Mouse (Mus musculus): ENCODE data around the gene Gm10638.

Gene Gm10638

DNA sequence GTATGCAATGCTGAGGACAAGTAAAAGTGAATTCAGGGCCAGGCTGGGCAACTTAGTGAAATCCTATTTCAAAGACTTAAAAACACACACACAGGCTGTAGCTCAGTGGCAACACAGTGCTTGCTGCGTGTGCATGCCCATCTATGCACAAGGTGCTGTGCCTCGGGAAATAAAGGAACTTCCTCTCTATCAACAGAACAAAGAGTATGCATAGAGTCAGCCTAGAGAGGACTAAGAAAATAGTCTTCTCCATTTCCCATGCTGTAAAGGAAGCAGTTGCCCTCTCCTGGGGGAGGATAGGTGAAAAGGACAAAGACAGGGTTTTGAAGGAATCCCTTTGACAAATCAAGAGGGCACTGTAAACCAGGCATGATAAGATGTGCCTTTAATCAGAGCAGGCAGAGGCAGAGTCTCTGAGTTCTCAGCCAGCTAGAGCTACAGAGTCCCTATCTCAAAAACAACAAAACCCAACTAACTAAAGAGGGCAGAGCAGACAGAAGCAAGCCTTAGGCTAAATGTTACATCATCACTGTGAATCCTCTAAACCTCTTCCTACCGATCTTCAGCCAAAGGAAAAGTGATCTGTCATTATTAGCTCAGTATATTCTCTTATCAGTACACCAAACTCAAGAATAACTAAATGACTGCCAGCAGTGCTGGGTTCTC is 9.9 kb upstream of the Gm10638 start:
- DNase-seq (ENCODE audit: extremely low spot score, low spot score): no peak

DNA sequence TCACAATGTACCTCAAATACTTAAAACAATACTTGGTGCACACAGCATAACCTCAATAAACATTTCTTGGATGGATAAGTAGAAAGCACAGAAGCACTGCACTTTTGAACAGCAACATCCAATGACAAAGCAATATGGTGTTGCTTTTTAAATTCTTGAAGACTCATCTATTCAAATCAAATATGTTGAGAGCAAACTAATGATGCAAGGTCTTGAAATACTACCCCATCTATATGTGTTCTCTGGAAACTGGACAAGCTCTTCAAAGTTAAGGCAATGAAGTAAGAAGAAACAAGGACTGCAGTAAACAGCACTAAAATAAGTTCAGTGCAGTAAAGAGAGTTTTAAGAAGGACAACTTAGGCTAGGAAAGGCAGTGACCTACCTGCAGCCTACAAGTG is 4.6 kb upstream of the Gm10638 start:
- DNase-seq (ENCODE audit: extremely low spot score, low spot score): no peak

GRCm38 (mm10) chr8:86741627-86742026 is 3.9 kb upstream of the Gm10638 start:
- DNase-seq (ENCODE audit: extremely low spot score, low spot score): no peak

DNA sequence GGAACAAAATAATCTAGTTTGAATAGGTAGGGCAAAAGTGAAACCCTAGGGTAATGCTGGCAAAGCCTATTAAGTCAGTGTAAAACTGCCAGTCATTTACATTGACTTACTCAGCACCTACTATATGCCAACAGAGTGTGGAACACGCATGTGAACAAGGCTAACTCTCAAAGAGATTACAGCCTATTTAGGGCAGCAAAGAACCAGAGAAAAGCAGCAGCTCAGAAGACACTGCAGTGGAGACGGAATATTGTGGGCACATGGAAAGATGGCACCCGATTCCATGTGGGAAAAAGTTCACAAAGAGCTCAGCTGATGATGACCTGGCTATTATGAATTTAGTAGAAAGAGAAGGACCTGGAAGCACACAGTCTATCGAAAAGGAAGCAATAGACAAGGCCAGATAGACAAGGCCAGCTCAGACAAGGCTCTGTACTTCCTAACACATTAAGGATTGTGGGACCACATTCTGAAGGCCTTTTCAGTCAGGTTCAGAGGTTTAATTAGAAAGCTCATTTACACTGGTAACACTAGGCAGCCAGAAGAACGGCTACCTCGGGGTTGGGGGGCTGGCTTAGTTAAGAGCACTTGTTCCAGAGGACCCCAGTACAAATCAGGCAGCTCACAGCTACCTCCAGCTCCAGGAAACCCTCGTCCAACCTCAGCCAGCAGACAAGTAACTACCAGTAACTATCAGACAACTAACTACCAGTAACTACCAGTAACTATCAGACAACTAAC is 2.7 kb upstream of the Gm10638 start:
- no peak for DNase-seq (ENCODE audit: extremely low spot score, low spot score)

DNA sequence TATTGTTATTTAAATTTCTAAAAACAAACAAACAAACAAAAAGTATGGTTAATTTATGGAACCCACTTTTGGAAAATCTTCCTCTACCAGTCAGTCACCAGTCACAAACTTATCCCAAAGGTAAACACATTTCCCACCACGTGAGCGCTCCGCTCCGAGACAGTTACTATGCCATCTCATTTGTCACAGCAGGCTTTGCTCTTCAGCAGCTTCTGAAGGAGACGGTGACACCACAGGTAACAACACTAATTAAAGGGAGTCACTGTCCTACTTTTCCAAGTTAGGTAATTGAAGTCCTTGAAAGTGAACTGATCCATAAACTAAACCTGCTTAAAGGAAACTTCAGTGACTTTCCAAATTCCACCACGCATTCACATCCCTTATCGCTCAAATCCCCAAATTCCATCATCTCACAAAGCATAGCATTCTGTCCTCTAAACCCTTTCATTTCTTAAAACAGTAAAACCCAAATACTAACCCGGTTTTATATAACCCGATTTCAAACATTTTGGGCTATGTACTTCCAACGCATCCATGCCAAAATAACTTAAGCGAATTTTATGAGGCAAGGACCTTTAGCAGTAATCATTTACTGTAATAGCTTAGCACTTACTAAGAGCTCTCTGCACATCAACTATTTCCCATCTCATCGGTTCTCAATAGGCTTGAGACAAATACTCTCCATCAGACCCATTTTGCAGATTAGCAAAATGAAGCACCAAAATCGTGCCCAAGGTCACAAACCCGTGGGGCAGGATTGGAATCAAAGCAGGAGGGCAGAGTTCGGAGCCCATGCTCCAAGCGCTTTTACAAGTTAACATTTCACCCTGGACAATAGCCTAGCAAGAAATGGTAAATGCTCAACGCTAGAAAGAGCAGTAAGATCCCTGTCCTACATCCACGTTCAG is 932 bp upstream of the Gm10638 start:
- no peak for DNase-seq (ENCODE audit: extremely low spot score, low spot score)

GRCm38 (mm10) chr8:86745935-86746441 is 489 bp downstream of the Gm10638 start:
- peak; percentile 93 for DNase-seq (ENCODE audit: extremely low spot score, low spot score)

DNA sequence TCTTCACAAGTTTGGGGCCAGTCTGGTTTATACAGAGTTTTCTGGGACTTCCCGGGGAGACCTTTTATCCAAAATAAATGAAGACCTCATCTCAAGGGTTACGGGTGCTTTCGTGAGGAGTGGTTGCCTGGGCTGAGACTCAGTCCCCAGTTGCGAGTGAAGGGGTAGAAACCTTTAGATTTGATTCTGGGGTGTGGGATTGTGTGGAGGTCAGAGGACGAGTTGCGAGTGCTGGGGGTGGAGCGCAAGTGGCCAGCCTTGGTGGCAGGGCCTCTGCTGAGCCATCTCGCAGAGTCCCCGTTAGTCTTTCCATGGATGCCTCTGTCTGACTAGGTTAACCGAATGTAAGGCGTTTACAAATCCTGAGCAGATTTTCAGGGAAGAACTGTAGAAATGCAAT is 1.0 kb downstream of the Gm10638 start:
- no peak for DNase-seq (ENCODE audit: extremely low spot score, low spot score)

DNA sequence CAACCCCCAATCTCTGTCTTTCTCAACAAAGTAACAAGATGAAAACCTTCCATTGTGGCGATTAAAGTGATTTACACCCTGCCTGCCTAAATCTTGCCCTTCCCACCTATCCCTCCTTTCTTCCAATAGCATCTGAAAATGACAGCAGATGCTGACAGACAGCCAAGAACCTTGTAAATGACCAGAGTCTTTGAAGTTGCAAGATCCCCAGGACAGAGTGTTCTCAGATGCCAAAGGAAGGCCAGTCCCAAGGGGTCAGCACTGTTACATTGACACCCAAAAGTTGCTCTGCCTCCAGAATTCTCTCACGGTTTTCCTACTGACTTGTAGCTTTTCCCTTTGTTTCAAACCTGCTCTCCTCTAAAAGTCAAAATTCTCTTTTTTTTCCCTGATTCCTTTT is 4.3 kb downstream of the Gm10638 start:
- DNase-seq (ENCODE audit: extremely low spot score, low spot score): no peak

GRCm38 (mm10) chr8:86756948-86757733 is 11.6 kb downstream of the Gm10638 start:
- DNase-seq (ENCODE audit: extremely low spot score, low spot score): peak; percentile 30

DNA sequence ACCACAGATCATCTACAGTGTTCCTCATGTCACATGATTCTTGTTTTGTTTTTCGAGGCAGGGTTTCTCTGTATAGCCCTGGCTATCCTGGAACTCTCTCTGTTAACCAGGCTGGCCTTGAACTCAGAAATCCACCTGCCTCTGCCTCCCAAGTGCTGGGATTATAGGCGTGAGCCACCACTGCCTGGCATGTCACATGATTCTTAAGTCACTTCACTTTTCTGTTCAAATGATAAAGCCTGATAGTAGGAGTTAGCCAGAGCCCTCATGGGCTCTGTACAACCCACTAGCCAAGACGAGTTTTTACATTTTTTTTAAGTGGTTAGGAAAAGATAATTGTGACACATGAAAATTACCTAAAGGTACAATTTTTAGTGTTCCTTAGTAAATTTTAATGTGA is 13.2 kb downstream of the Gm10638 start:
- DNase-seq (ENCODE audit: extremely low spot score, low spot score): no peak

DNA sequence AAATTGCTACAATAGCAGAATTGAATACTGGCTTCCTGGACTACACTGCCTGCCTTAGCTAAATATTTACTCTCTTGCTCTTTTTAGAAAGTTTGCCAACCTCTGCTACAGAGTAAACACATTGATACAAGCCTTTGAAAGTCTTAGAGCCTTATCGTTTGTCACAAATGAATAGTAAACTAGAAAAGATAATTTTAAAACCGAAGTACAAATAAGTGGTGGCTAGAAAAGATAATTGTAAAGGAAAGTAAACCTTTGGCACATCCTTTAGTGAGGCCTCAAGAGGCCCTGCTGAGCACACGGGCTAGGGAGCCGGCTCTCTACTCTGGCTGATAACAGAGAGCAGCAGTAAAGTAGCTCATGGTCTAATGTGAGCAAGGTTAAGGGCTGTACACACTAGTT is 13.6 kb downstream of the Gm10638 start:
- no peak for DNase-seq (ENCODE audit: extremely low spot score, low spot score)

DNA sequence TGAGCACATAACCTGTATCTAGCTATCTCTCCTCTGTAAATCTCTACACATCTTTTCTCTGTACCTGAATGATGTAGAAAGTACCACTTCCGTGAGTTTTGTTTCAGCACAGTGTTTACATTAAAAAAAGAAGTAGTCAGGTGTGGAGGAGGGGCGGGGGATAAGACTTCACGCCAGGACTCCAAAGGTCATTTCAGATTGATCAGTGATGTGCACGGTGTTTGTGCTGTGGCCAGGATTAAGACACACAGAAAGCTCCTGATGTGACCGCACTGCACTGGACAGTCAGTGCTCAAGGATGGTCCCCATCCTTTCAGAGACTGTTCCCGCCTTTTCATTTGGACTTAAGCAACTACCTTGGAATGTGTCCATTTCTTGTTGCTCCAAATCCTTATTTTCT is 15.2 kb downstream of the Gm10638 start:
- no peak for DNase-seq (ENCODE audit: extremely low spot score, low spot score)

DNA sequence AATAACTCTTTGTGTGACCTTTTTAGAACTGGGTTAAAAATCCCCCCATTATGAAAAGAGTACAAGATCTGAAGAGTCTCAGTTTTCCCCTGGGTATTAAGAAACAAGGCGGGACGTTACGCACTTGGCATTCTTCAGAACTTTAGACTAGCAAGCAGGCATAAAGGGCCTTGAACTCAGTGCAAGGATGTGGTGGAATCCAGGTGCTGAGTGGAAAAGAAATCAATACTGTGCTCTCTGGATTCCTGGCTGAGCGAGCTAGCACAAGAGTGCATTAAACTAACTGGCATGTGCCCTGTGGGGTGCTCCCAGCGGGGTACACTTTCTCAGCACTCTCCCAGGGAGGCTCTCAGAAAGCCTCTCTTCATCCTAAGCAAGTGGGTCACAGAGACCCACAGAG is 17.3 kb downstream of the Gm10638 start:
- DNase-seq (ENCODE audit: extremely low spot score, low spot score): no peak

- DNase-seq (ENCODE audit: extremely low spot score, low spot score): no peak
These were observed 19.7 kb downstream of the Gm10638 start for GRCm38 (mm10) chr8:86765155-86765554.

DNA sequence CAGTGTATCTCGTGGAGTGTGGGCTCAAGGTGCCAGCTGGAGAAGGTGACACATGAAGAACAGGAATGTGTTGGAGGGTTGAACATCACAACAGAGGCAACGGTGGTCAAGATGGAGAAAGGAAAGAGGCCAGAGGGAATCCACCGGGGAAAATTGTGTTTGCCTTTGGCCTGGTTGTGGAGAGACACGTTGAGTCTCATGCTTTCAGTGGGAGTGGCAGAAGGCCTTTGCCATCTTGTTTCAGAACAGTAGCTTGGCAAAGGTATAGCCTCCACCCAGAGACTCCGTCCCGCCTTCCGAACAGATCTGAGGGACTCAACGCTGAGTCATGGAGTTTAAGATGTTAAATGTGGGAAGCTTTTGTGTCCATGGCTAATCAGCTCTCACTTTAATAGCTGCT is 20.2 kb downstream of the Gm10638 start:
- no peak for DNase-seq (ENCODE audit: extremely low spot score, low spot score)

GRCm38 (mm10) chr8:86766548-86767211 is 21.2 kb downstream of the Gm10638 start:
- no peak for DNase-seq (ENCODE audit: extremely low spot score, low spot score)

- DNase-seq (ENCODE audit: extremely low spot score, low spot score): no peak
These were observed 23.0 kb downstream of the Gm10638 start for GRCm38 (mm10) chr8:86768499-86768898.

DNA sequence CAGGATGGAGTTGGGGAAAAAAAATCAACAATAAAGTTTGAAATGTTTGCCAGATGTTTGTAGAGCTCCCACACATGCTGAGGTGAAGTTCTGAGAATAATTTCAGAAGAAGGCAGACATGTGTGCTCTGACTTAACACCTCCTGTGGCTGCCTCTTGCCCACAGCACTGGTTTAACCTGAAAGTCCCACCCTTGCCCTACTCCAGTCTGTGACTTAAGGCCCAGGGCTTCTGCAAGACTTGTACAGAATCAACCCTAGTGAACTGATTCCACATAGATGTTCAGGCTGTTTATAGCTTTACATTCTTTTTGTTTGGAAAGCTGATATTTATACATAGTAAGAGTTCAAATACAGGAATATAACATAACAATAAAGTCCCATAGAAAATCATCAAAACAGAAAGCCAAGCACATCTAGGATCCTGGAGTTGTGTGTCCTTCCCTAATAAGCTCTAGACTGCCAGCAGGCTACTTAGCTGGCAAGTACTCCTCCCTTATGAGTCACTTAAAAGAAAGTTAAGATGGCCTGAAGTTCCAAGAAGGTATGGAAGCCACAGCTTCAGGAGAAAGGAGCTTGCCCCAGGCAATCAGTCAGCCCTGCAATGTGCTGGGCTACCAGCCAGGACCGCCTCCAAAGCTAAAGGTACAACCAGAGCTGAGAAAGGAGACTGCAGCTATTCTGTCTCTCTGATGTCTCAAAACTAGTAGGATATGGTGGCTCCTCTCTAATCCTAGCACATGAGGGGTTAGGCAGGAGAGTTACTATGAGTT is 24.6 kb downstream of the Gm10638 start:
- no peak for DNase-seq (ENCODE audit: extremely low spot score, low spot score)

GRCm38 (mm10) chr8:86779207-86779606 is 33.7 kb downstream of the Gm10638 start:
- no peak for DNase-seq (ENCODE audit: extremely low spot score, low spot score)

GRCm38 (mm10) chr8:86781094-86781493 is 35.6 kb downstream of the Gm10638 start:
- no peak for DNase-seq (ENCODE audit: extremely low spot score, low spot score)
